Mouse (Mus musculus) liver, postnatal 0 days (tissue): ENCODE data around the gene Eif1b. TPM values are rescaled to one million over a fixed set of nuclear protein-coding genes. Genes with fewer than 3 reads are reported as not detected.
A peak's percentile ranks its signal among the peaks of the same experiment; 100 is the strongest.

Experiments used
- ATAC-seq: fragments of 200-750 bp; cut with Nextera tagmentation; 2 replicates; pipeline ENCODE4 v1.8.0; 2017; ENCODE audit warnings: mild to moderate bottlenecking, moderate library complexity
- DNase-seq: peaks from one replicate; pipeline ENCODE4 v3.0.0-alpha.2; 2016
- H3K27ac ChIP-seq: fragments of 300-500 bp; sonication (generic); 2 replicates; pipeline ENCODE4 v1.5.1; 2014; ENCODE audit warnings: antibody characterized with exemption, moderate library complexity, mild to moderate bottlenecking, low read depth
- H3K27me3 ChIP-seq: fragments of 300-500 bp; sonication (generic); 2 replicates; pipeline ENCODE4 v1.6.1; 2014; ENCODE audit warnings: low read length, control low read depth, mixed read lengths; ENCODE audit not compliant: insufficient read depth
- H3K36me3 ChIP-seq: fragments of 300-500 bp; sonication (generic); replicated peaks from 2 replicates; pipeline ENCODE4 v1.6.1; 2014; ENCODE audit warnings: mild to moderate bottlenecking, control low read depth, low read length, moderate library complexity, mixed read lengths; ENCODE audit not compliant: insufficient read depth
- H3K4me1 ChIP-seq: fragments of 300-500 bp; sonication (generic); 2 replicates; pipeline ENCODE4 v1.6.1; 2014; ENCODE audit warnings: antibody characterized with exemption, mild to moderate bottlenecking, control low read depth; ENCODE audit not compliant: insufficient read depth
- H3K4me2 ChIP-seq: fragments of 300-500 bp; sonication (generic); 2 replicates; pipeline ENCODE4 v1.6.1; 2014; ENCODE audit warnings: low read depth, mild to moderate bottlenecking, low read length, moderate library complexity, mixed read lengths
- H3K4me3 ChIP-seq: fragments of 300-500 bp; sonication (generic); 2 replicates; pipeline ENCODE4 v1.5.1; 2014; ENCODE audit warnings: low read depth, low read length
- H3K9ac ChIP-seq: fragments of 300-500 bp; sonication (generic); replicated peaks from 2 replicates; pipeline ENCODE4 v1.6.1; 2014; ENCODE audit warnings: mild to moderate bottlenecking, moderate library complexity
- H3K9me3 ChIP-seq: fragments of 300-500 bp; sonication (generic); 2 replicates; pipeline ENCODE4 v1.6.1; 2016; ENCODE audit warnings: mild to moderate bottlenecking, control low read depth, low read length, mixed read lengths
- CTCF ChIP-seq: sonication (generic); IDR thresholded peaks from 2 replicates; pipeline ENCODE4 v1.5.1; 2016; ENCODE audit warnings: antibody characterized with exemption, low read depth
- EP300 ChIP-seq: IDR thresholded peaks from 2 replicates; pipeline ENCODE4 v1.6.1; 2016; ENCODE audit warnings: antibody characterized with exemption, low read depth, mild to moderate bottlenecking
- WGBS: fragments of 180-500 bp; shearing (Covaris S2); extraction: QIAGEN DNeasy Blood & Tissue Kit; methylation state at CpG from one replicate; pipeline ENCODE4 v1.1.7; 2014; ENCODE audit not compliant: insufficient replicate concordance; 5-methylcytosine and 5-hydroxymethylcytosine counted together
- polyA plus RNA-seq: library from polyadenylated mRNA; unstranded; fragments of >200 nt; fragmentation: Nextera tagmentation; extraction: Ambion mirVana; gene quantifications from 2 replicates; pipeline ENCODE4 v1.2.1, GENCODE M21; 2015

Eif1b gene
- polyA plus RNA-seq, 1 experiment from 2014 or later, result 50.4 TPM

DNA sequence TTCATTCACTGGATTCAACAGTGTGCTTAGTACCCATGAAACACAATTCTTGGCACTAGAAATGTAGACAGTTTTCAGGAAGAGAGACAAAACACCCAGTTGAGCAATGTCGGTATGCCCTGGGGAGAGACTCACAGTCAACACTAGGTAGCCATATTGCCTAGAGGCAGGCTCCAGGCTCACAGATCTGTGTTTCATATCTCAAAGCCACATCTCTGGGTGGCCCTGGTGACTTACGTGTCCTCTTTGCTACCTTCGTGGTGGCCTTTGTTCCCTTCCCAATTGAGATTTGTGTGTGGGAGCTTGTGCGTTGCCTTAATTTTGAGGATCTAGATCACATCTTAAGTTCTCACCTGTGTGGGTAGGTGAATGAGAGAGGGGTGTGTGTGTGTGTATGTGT, 9.7 kb upstream of the Eif1b start:
- WGBS, result 78% methylated on average over 4 of the region's 4 CpGs
- H3K9me3 ChIP-seq, result no peaks in the 10 kb centered on the region
- H3K36me3 ChIP-seq, result no peaks in the 10 kb centered on the region
- H3K4me3 ChIP-seq, result no peak overlapping the region
- no peak for ATAC-seq
- H3K4me2 ChIP-seq, result no peak overlapping the region
- H3K4me1 ChIP-seq, result peaks cover 10% of the 10 kb centered on the region
- no peak overlapping the region for H3K27ac ChIP-seq
- H3K27me3 ChIP-seq, result no peaks in the 10 kb centered on the region
- no peak for DNase-seq
- no peak overlapping the region for H3K9ac ChIP-seq
- TF ChIP-seq CTCF (no peak), EP300 (no peak)

DNA sequence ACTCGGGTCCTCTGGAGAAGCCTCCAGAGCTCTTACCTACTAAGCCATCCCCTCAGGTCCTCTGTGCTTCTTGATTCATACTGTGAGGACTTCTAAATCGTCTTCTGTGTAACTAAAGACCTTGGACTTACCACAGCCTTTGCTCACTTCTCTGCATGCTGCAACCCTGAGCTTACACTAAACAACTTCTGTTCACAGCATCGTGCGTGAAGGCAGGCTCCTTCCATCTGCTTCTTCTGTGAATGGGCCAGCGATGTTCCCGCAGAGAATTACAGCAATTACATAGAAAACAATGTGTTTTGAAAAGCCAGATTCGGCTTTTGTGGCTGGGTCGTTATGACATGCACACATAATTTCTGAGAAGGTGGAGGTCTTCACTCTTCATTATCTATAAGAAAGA, 8.9 kb upstream of the Eif1b start:
- H3K4me3 ChIP-seq, result no peak overlapping the region
- TF ChIP-seq EP300 (no peak), CTCF (no peak)
- H3K9ac ChIP-seq, result no peak overlapping the region
- ATAC-seq, result no peak
- no peaks in the 10 kb centered on the region for H3K36me3 ChIP-seq
- no peaks in the 10 kb centered on the region for H3K9me3 ChIP-seq
- H3K4me2 ChIP-seq, result no peak overlapping the region
- DNase-seq, result no peak
- H3K4me1 ChIP-seq, result peaks cover 10% of the 10 kb centered on the region
- H3K27me3 ChIP-seq, result no peaks in the 10 kb centered on the region
- no peak overlapping the region for H3K27ac ChIP-seq
- 76% methylated on average over 8 of the region's 8 CpGs for WGBS

DNA sequence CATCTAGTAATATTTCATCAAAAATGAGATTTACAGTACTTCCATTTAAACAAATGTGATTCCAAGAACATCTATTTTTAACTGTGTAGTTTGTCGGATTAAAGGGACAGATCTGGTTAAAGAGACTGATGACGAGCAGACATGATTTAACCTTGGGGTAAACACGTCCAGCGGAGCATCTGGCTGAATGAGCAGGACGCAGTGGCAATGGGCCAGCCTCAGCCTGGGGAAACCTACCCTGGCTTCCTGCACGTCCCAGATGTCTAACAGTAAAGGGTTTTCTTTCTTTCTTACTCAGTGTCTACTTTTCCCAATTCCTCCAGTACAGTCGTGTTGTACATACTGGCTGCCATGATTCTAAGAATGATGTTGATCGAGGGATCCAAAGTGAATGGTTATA, 5.0 kb upstream of the Eif1b start:
- Histone ChIP-seq H3K9ac (no peak overlapping the region), H3K4me2 (no peak overlapping the region), H3K27ac (no peak overlapping the region), H3K27me3 (no peaks in the 10 kb centered on the region), H3K4me1 (peaks cover 8% of the 10 kb centered on the region), H3K9me3 (no peaks in the 10 kb centered on the region), H3K4me3 (no peak overlapping the region), H3K36me3 (no peaks in the 10 kb centered on the region)
- ATAC-seq (no peak), DNase-seq (no peak)
- WGBS, result 75% methylated on average over 8 of the region's 8 CpGs
- no peak for TF ChIP-seq CTCF
- TF ChIP-seq EP300, result no peak

DNA sequence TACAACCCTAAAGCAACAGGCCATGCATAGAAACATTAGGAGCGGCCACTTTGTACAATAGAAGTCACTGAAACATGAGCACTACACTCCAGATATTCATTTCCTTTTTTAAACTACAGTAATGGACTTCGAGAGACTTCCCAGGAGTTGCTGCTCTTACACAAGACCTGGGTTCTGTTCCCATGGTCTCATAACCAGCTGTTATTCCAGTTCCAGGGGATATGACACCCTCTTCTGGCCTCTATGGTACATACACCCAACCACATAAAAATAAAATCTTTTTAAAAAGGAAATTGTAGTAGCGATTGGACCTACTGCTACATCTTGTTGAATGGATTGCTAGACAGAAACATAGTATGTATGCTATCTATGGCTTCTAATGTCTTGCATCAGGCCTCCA, 523 bp upstream of the Eif1b start:
- Histone ChIP-seq H3K4me2 (peak overlapping the region; percentile 94), H3K9me3 (no peaks in the 10 kb centered on the region), H3K4me3 (peak overlapping the region; percentile 73; the same call in 1 of the 2 replicates), H3K9ac (no peak overlapping the region), H3K27me3 (no peaks in the 10 kb centered on the region), H3K27ac (no peak overlapping the region), H3K36me3 (peaks cover 21% of the 10 kb centered on the region), H3K4me1 (peaks cover 3% of the 10 kb centered on the region; the same call in 1 of the 2 replicates)
- ATAC-seq (no peak), DNase-seq (no peak)
- WGBS, result 78% methylated on average over 3 of the region's 3 CpGs
- TF ChIP-seq EP300 (no peak), CTCF (peak; percentile 20; the same call in 1 of the 2 replicates)

DNA sequence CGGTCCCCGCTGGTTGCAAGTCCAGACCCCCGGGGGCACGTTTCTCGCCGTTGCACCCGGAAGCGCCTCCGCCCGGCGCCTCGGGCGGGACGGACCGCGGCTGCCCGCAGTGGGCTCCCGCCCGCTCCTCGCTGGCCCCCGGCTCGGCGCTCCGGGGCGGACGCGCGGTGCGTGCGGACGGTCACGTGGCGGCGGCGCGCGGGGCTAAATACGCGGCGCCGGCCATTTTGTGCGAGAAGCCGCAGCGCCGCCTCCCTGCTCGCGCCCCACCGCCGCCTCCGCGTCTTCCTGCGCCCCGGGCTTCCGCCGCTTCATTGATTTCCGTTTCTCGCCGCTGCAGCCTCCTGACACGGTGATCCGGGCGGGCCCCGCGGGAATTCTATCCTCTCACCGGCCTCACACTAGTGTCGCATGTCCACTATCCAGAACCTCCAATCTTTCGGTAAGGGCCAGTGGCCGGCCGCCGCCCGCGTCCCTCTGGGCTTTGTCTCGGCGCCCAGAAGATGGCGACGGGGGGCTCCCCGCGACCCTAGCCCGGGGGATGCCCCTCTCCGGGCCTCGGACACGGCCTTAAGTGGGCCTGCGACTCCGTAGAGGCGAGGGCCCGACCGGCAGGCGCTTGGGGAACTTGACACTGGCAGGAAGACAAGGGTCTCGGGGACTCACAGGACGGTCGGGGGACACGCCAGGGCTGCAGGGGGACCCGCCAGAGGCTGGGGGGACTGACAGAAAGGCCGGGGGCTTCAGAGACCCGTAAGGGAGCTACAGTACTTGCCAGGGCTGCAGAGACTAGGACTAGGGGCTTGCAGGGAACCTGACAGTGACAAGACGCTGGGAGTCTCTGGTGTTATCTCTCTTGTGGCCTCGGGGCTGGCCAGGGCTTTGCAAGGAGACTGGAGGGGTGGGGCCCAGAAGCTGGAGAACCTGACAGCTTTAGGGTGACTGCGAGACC, 644 bp downstream of the Eif1b start:
- no peak for TF ChIP-seq EP300
- TF ChIP-seq CTCF, result no peak
- H3K9me3 ChIP-seq, result no peaks in the 10 kb centered on the region
- H3K4me3 ChIP-seq, result peak overlapping the region; percentile 73
- peaks cover 21% of the 10 kb centered on the region for H3K36me3 ChIP-seq
- peak overlapping the region; percentile 90 for H3K27ac ChIP-seq
- peak overlapping the region; percentile 98 for H3K9ac ChIP-seq
- ATAC-seq (peak; percentile 78), DNase-seq (peak; percentile 84)
- peak overlapping the region; percentile 94 for H3K4me2 ChIP-seq
- peaks cover 3% of the 10 kb centered on the region; the same call in 1 of the 2 replicates for H3K4me1 ChIP-seq
- H3K27me3 ChIP-seq, result no peaks in the 10 kb centered on the region
- 2% methylated on average over 86 of the region's 97 CpGs for WGBS

- Histone ChIP-seq H3K4me1 (peaks cover 3% of the 10 kb centered on the region; the same call in 1 of the 2 replicates), H3K9ac (peak overlapping the region; percentile 98), H3K4me3 (peak overlapping the region; percentile 73), H3K36me3 (peaks cover 21% of the 10 kb centered on the region), H3K9me3 (no peaks in the 10 kb centered on the region), H3K27ac (no peak overlapping the region), H3K4me2 (peak overlapping the region; percentile 94), H3K27me3 (no peaks in the 10 kb centered on the region)
- no peak for TF ChIP-seq EP300
- ATAC-seq (no peak), DNase-seq (no peak)
- 73% methylated on average over 12 of the region's 12 CpGs for WGBS
Measured at GRCm38 (mm10) chr9:120493781-120494180, 1.7 kb downstream of the Eif1b start.
